In genomic region chr12:33957400-33958240, GRCm38 (mm10) we compare ENCODE assay signal across 8 mouse cellular contexts. TPM values are rescaled to one million over a fixed set of nuclear protein-coding genes. Genes with fewer than 3 reads are reported as not detected.
DNase-seq lines count a peak whose midpoint lies in the region; ATAC-seq lines count a peak whose summit lies in the region.

Gene Twist1 (plus strand): TSS chr12:33957671.

- peak; percentile 35 for DNase-seq in right cerebral cortex, postnatal 4 days
- no peak for DNase-seq in right cerebral cortex, postnatal 25 days
- DNase-seq in limb, embryonic 11.5 days (ENCODE audit: low spot score), result peak; percentile 97
- DNase-seq in natural killer cell, adult 2 months (ENCODE audit: low spot score in 2 of 2), result no peak

- H3K4me1 ChIP-seq in embryonic facial prominence, embryonic 12.5 days, result peaks cover 7% of the 10 kb centered on the region; the same call in 1 of the 2 replicates
- peaks cover 32% of the 10 kb centered on the region for H3K4me1 ChIP-seq in heart, embryonic 13.5 days
- H3K4me1 ChIP-seq in limb, embryonic 11.5 days (ENCODE audit: control insufficient read depth, insufficient read depth, low read length), result peaks cover 6% of the 10 kb centered on the region
- H3K4me1 ChIP-seq in neural tube, embryonic 13.5 days (replicated peaks), result peaks cover 33% of the 10 kb centered on the region

- H3K36me3 ChIP-seq in embryonic facial prominence, embryonic 12.5 days, result no peaks in the 10 kb centered on the region
- no peaks in the 10 kb centered on the region for H3K36me3 ChIP-seq in heart, embryonic 13.5 days
- H3K36me3 ChIP-seq in limb, embryonic 11.5 days (ENCODE audit: control insufficient read depth, insufficient read depth, low read length), result no peaks in the 10 kb centered on the region
- H3K36me3 ChIP-seq in neural tube, embryonic 13.5 days, result no peaks in the 10 kb centered on the region

- H3K27ac ChIP-seq in embryonic facial prominence, embryonic 12.5 days, result peak within 1 kb of the TSS; percentile 100
- H3K27ac ChIP-seq in heart, embryonic 13.5 days (replicated peaks), result peak within 1 kb of the TSS; percentile 82
- H3K27ac ChIP-seq in limb, embryonic 11.5 days (replicated peaks; ENCODE audit: low read depth, low read length), result peak within 1 kb of the TSS; percentile 99
- H3K27ac ChIP-seq in neural tube, embryonic 13.5 days (replicated peaks), result peak within 1 kb of the TSS; percentile 61

- ATAC-seq in embryonic facial prominence, embryonic 12.5 days (ENCODE audit: insufficient number of reproducible peaks, insufficient read depth, low FRiP score, low TSS enrichment), result peak; percentile 83
- ATAC-seq in heart, embryonic 13.5 days (ENCODE audit: extremely low read depth, insufficient number of reproducible peaks, low FRiP score, low TSS enrichment), result peak; percentile 69; the same call in 1 of the 2 replicates
- ATAC-seq in limb, embryonic 11.5 days (ENCODE audit: insufficient number of reproducible peaks, low FRiP score, low TSS enrichment, low read depth), result peak; percentile 90
- peak; percentile 76 for ATAC-seq in neural tube, embryonic 13.5 days (ENCODE audit: low read depth)
- no peak for ATAC-seq in frontal cortex, adult (ENCODE audit: low TSS enrichment)

- peak within 1 kb of the TSS; percentile 63 for H3K4me2 ChIP-seq in embryonic facial prominence, embryonic 12.5 days (replicated peaks)
- H3K4me2 ChIP-seq in heart, embryonic 13.5 days, result peak within 1 kb of the TSS; percentile 77
- peak within 1 kb of the TSS; percentile 75 for H3K4me2 ChIP-seq in limb, embryonic 11.5 days (ENCODE audit: low read depth, severe bottlenecking)
- peak within 1 kb of the TSS; percentile 64 for H3K4me2 ChIP-seq in neural tube, embryonic 13.5 days

- 0 out of 2 replicates have a peak, but pooled peaks cover 5% of the 10 kb centered on the region for H3K27me3 ChIP-seq in embryonic facial prominence, embryonic 12.5 days
- H3K27me3 ChIP-seq in heart, embryonic 13.5 days (replicated peaks), result peaks cover 90% of the 10 kb centered on the region
- no peaks in the 10 kb centered on the region for H3K27me3 ChIP-seq in limb, embryonic 11.5 days (ENCODE audit: control insufficient read depth, insufficient read depth, low read length)
- peaks cover 93% of the 10 kb centered on the region for H3K27me3 ChIP-seq in neural tube, embryonic 13.5 days

- under 1% methylated on average over 83 of the region's 105 CpGs for WGBS in embryonic facial prominence, embryonic 12.5 days
- under 1% methylated on average over 87 of the region's 105 CpGs for WGBS in heart, embryonic 13.5 days
- under 1% methylated on average over 80 of the region's 105 CpGs for WGBS in limb, embryonic 11.5 days
- under 1% methylated on average over 74 of the region's 105 CpGs for WGBS in neural tube, embryonic 13.5 days

- peak within 1 kb of the TSS; percentile 99 for H3K9ac ChIP-seq in embryonic facial prominence, embryonic 12.5 days
- peak within 1 kb of the TSS; percentile 89 for H3K9ac ChIP-seq in heart, embryonic 13.5 days
- peak within 1 kb of the TSS; percentile 100 for H3K9ac ChIP-seq in limb, embryonic 11.5 days (ENCODE audit: low read length)
- peak within 1 kb of the TSS; percentile 69 for H3K9ac ChIP-seq in neural tube, embryonic 13.5 days

- H3K4me3 ChIP-seq in embryonic facial prominence, embryonic 12.5 days, result peak within 1 kb of the TSS; percentile 93
- H3K4me3 ChIP-seq in heart, embryonic 13.5 days, result peak within 1 kb of the TSS; percentile 78
- H3K4me3 ChIP-seq in limb, embryonic 11.5 days (ENCODE audit: low read depth, low read length), result peak within 1 kb of the TSS; percentile 76
- peak within 1 kb of the TSS; percentile 47 for H3K4me3 ChIP-seq in neural tube, embryonic 13.5 days

- H3K9me3 ChIP-seq in embryonic facial prominence, embryonic 12.5 days, result no peaks in the 10 kb centered on the region
- H3K9me3 ChIP-seq in heart, embryonic 13.5 days, result no peaks in the 10 kb centered on the region
- H3K9me3 ChIP-seq in limb, embryonic 11.5 days (ENCODE audit: control insufficient read depth, low read length), result no peaks in the 10 kb centered on the region
- H3K9me3 ChIP-seq in neural tube, embryonic 13.5 days, result no peaks in the 10 kb centered on the region

RNA-seq across cellular contexts. Expression of gene Twist1, which starts in this region (rescaled TPM):
- 79.1 and 85.3 TPM in 2 replicates for polyA plus RNA-seq in embryonic facial prominence, embryonic 12.5 days (2016; fragmentation: Nextera tagmentation; extraction: Ambion mirVana)
- polyA plus RNA-seq in heart, embryonic 13.5 days (2015; fragmentation: Nextera tagmentation; extraction: Ambion mirVana), result 4.4 and 4.7 TPM in 2 replicates
- 55.5 and 59.2 TPM in 2 replicates for polyA plus RNA-seq in limb, embryonic 11.5 days (2014; fragmentation: Nextera tagmentation; extraction: Ambion mirVana)
- 3.2 and 5.2 TPM in 2 replicates for polyA plus RNA-seq in neural tube, embryonic 13.5 days (2015; fragmentation: Nextera tagmentation; extraction: Ambion mirVana)

Comparison
In these comparisons a context has a peak if more than half of its experiments do, and no peak if none do; other contexts are left out.
1. DNase-seq: peak in right cerebral cortex, postnatal 4 days (single experiment) and limb, embryonic 11.5 days (single experiment); none in right cerebral cortex, postnatal 25 days (single experiment) and natural killer cell, adult 2 months (0 of 2).
2. Peak in every context shown above with its lines, with median percentiles within 50 percentile points of each other: H3K27ac ChIP-seq, H3K4me2 ChIP-seq, H3K4me3 ChIP-seq and H3K9ac ChIP-seq.